Mouse (Mus musculus): Measurements from ENCODE around the gene Pomgnt1. TPM values are rescaled to one million over a fixed set of nuclear protein-coding genes. Genes with fewer than 3 reads are reported as not detected.

Gene Pomgnt1
- polyA plus RNA-seq, 1 experiment: 49.5 TPM

- Histone ChIP-seq H3K4me1 (ENCODE audit: control insufficient read depth, insufficient read depth, low read length) (no peaks in the 10 kb centered on the region), H3K4me3 (ENCODE audit: insufficient read depth, low read length) (no peak overlapping the region), H3K27ac (ENCODE audit: insufficient read depth, low read length) (no peak overlapping the region)
- TF ChIP-seq CTCF (IDR thresholded peaks at IDR 0.05; ENCODE audit: borderline replicate concordance, insufficient read depth, low read length): no peak
- TF ChIP-seq POLR2A (IDR thresholded peaks at IDR 0.05; ENCODE audit: low read depth, low read length): no peak
Observed at GRCm38 (mm10) chr4:116096291-116096690, 27.3 kb upstream of the Pomgnt1 start.

GRCm38 (mm10) chr4:116097211-116097610 lies 26.4 kb upstream of the Pomgnt1 start:
- TF ChIP-seq CTCF (IDR thresholded peaks at IDR 0.05; ENCODE audit: borderline replicate concordance, insufficient read depth, low read length) (no peak), POLR2A (IDR thresholded peaks at IDR 0.05; ENCODE audit: low read depth, low read length) (no peak)
- Histone ChIP-seq H3K4me1 (ENCODE audit: control insufficient read depth, insufficient read depth, low read length) (no peaks in the 10 kb centered on the region), H3K27ac (ENCODE audit: insufficient read depth, low read length) (no peak overlapping the region), H3K4me3 (ENCODE audit: insufficient read depth, low read length) (no peak overlapping the region)

GRCm38 (mm10) chr4:116100959-116101358 lies 22.7 kb upstream of the Pomgnt1 start:
- H3K4me1 ChIP-seq (ENCODE audit: control insufficient read depth, insufficient read depth, low read length): no peaks in the 10 kb centered on the region
- H3K27ac ChIP-seq (ENCODE audit: insufficient read depth, low read length): no peak overlapping the region
- H3K4me3 ChIP-seq (ENCODE audit: insufficient read depth, low read length): no peak overlapping the region
- TF ChIP-seq CTCF (IDR thresholded peaks at IDR 0.05; ENCODE audit: borderline replicate concordance, insufficient read depth, low read length) (no peak), POLR2A (IDR thresholded peaks at IDR 0.05; ENCODE audit: low read depth, low read length) (no peak)

- no peak overlapping the region for H3K4me3 ChIP-seq (ENCODE audit: insufficient read depth, low read length)
- no peaks in the 10 kb centered on the region for H3K4me1 ChIP-seq (ENCODE audit: control insufficient read depth, insufficient read depth, low read length)
- no peak overlapping the region for H3K27ac ChIP-seq (ENCODE audit: insufficient read depth, low read length)
- no peak for TF ChIP-seq POLR2A (IDR thresholded peaks at IDR 0.05; ENCODE audit: low read depth, low read length)
Observed at GRCm38 (mm10) chr4:116105278-116105677, 18.4 kb upstream of the Pomgnt1 start.

- TF ChIP-seq POLR2A (IDR thresholded peaks at IDR 0.05; ENCODE audit: low read depth, low read length): no peak
- no peak for TF ChIP-seq CTCF (IDR thresholded peaks at IDR 0.05; ENCODE audit: borderline replicate concordance, insufficient read depth, low read length)
- H3K4me3 ChIP-seq (ENCODE audit: insufficient read depth, low read length): no peak overlapping the region
- H3K27ac ChIP-seq (ENCODE audit: insufficient read depth, low read length): no peak overlapping the region
- H3K4me1 ChIP-seq (ENCODE audit: control insufficient read depth, insufficient read depth, low read length): no peaks in the 10 kb centered on the region
Observed at GRCm38 (mm10) chr4:116110695-116111094, 12.9 kb upstream of the Pomgnt1 start.

- H3K4me3 ChIP-seq (ENCODE audit: insufficient read depth, low read length): no peak overlapping the region
- no peaks in the 10 kb centered on the region for H3K4me1 ChIP-seq (ENCODE audit: control insufficient read depth, insufficient read depth, low read length)
- H3K27ac ChIP-seq (ENCODE audit: insufficient read depth, low read length): no peak overlapping the region
- TF ChIP-seq CTCF (IDR thresholded peaks at IDR 0.05; ENCODE audit: borderline replicate concordance, insufficient read depth, low read length) (no peak), POLR2A (IDR thresholded peaks at IDR 0.05; ENCODE audit: low read depth, low read length) (no peak)
Observed at GRCm38 (mm10) chr4:116111486-116111885, 12.2 kb upstream of the Pomgnt1 start.

- Histone ChIP-seq H3K27ac (ENCODE audit: insufficient read depth, low read length) (no peak overlapping the region), H3K4me1 (ENCODE audit: control insufficient read depth, insufficient read depth, low read length) (no peaks in the 10 kb centered on the region)
- TF ChIP-seq CTCF (IDR thresholded peaks at IDR 0.05; ENCODE audit: borderline replicate concordance, insufficient read depth, low read length): no peak
- TF ChIP-seq POLR2A (IDR thresholded peaks at IDR 0.05; ENCODE audit: low read depth, low read length): no peak
Observed at GRCm38 (mm10) chr4:116122762-116123161, 878 bp upstream of the Pomgnt1 start.

GRCm38 (mm10) chr4:116125803-116126386 lies 2.3 kb downstream of the Pomgnt1 start:
- H3K27ac ChIP-seq (ENCODE audit: insufficient read depth, low read length): no peak overlapping the region
- no peaks in the 10 kb centered on the region for H3K4me1 ChIP-seq (ENCODE audit: control insufficient read depth, insufficient read depth, low read length)
- no peak overlapping the region for H3K4me3 ChIP-seq (ENCODE audit: insufficient read depth, low read length)
- TF ChIP-seq CTCF (IDR thresholded peaks at IDR 0.05; ENCODE audit: borderline replicate concordance, insufficient read depth, low read length) (no peak), POLR2A (IDR thresholded peaks at IDR 0.05; ENCODE audit: low read depth, low read length) (no peak)

More at GRCm38 (mm10) chr4:116122762-116123161, 878 bp upstream of the Pomgnt1 start:
- peak overlapping the region; percentile 82 for H3K4me3 ChIP-seq (ENCODE audit: insufficient read depth, low read length)

- no peaks in the 10 kb centered on the region for H3K4me1 ChIP-seq (ENCODE audit: control insufficient read depth, insufficient read depth, low read length)
- TF ChIP-seq POLR2A (IDR thresholded peaks at IDR 0.05; ENCODE audit: low read depth, low read length): no peak
- no peak for TF ChIP-seq CTCF (IDR thresholded peaks at IDR 0.05; ENCODE audit: borderline replicate concordance, insufficient read depth, low read length)
- H3K4me3 ChIP-seq (ENCODE audit: insufficient read depth, low read length): no peak overlapping the region
- no peak overlapping the region for H3K27ac ChIP-seq (ENCODE audit: insufficient read depth, low read length)
Observed at GRCm38 (mm10) chr4:116127956-116128355, 4.3 kb downstream of the Pomgnt1 start.

GRCm38 (mm10) chr4:116133126-116133525 lies 9.5 kb downstream of the Pomgnt1 start:
- no peak overlapping the region for H3K4me3 ChIP-seq (ENCODE audit: insufficient read depth, low read length)
- TF ChIP-seq CTCF (IDR thresholded peaks at IDR 0.05; ENCODE audit: borderline replicate concordance, insufficient read depth, low read length): no peak
- no peak overlapping the region for H3K27ac ChIP-seq (ENCODE audit: insufficient read depth, low read length)
- no peaks in the 10 kb centered on the region for H3K4me1 ChIP-seq (ENCODE audit: control insufficient read depth, insufficient read depth, low read length)

GRCm38 (mm10) chr4:116134990-116135389 lies 11.3 kb downstream of the Pomgnt1 start:
- Histone ChIP-seq H3K4me1 (ENCODE audit: control insufficient read depth, insufficient read depth, low read length) (no peaks in the 10 kb centered on the region), H3K4me3 (ENCODE audit: insufficient read depth, low read length) (no peak overlapping the region), H3K27ac (ENCODE audit: insufficient read depth, low read length) (no peak overlapping the region)
- no peak for TF ChIP-seq POLR2A (IDR thresholded peaks at IDR 0.05; ENCODE audit: low read depth, low read length)
- TF ChIP-seq CTCF (IDR thresholded peaks at IDR 0.05; ENCODE audit: borderline replicate concordance, insufficient read depth, low read length): no peak

Measured in embryonic fibroblast, embryonic 13.5 days (primary cell).